Mouse (Mus musculus): ENCODE measurements around the gene Dohh. TPM values are rescaled to one million over a fixed set of nuclear protein-coding genes. Genes with fewer than 3 reads are reported as not detected.

Gene Dohh
- polyA plus RNA-seq, 1 experiment from 2014 or later: 48.3 TPM

DNA sequence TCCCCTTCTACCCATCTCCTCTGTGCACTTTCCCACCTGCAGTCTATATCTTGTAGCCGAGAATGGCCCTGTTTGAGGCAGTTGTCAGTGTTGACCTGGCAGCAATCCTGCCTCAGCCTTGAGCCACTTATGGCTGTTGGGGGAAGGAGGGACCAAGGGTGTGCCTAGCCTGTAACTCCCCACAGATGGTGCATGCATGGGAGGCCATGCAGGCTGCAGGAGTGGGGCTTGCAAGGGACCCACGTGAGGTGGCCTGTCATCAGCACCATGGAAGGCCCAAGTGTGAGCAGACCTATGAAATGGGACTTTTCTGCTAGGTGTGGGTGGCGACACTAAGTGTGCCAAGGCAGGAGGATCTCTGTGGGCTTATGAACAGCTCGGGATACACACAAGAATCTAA lies 19.2 kb upstream of the Dohh start:
- no peak overlapping the region for H3K4me2 ChIP-seq (ENCODE audit: low read depth, low read length)
- WGBS (ENCODE audit: insufficient replicate concordance): 42% methylated on average over 4 of the region's 4 CpGs

DNA sequence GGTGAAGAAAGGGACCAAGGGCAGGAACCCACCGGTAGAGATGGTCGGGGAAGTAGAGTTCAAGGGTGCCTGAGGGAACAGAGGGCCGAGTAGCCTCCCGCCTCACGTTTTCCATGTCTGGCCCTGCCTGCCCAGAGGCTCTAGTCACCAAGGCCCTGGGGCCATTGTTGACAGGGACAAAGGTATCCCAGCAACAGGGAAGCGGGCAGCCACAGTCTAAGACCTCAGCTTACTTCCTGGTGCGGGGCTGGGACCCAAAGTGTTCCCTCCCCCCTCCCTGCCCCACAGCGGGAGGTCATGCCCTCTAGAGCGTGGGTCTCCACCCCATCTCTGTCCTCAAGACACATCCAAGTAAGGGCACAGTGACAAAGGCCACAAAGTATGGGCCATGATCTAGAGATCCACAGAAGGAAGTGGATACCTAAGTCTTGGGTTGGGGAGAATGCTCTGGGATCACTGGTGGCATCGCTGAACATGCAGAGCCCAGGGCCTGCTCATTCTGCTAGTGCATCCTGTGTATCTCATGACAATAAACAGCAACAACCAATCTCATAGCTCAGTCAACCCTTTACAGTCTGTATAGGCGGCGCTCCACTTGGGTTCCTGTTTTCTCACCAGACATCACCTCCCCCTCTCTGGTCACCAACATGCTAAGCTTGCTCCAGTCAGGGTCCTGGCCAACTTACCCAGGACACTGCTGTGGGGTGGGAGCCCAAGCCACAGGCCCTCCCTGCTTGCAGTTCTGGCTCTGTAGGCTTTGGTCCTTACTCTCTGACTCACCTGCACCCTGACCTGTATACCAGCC lies 18.4 kb upstream of the Dohh start, which contains the start of gene 4930404N11Rik:
Gene 4930404N11Rik, minus strand, starts transcription at position 145 of the 805 bp plus-strand sequence.
- H3K4me2 ChIP-seq (ENCODE audit: low read depth, low read length): no peak within 1 kb of the TSS
- H3K9ac ChIP-seq (ENCODE audit: low read depth, low read length): peak within 1 kb of the TSS; percentile 15; the same call in 1 of the 2 replicates
- H3K27ac ChIP-seq (ENCODE audit: low read length): peak within 1 kb of the TSS; percentile 78
- peak; percentile 0; the same call in 1 of the 2 replicates for ATAC-seq (ENCODE audit: low read depth)
- H3K36me3 ChIP-seq (ENCODE audit: control insufficient read depth, insufficient read depth): peaks cover 59% of the 10 kb centered on the region
- peaks cover 63% of the 10 kb centered on the region for H3K4me1 ChIP-seq (ENCODE audit: control insufficient read depth, low read depth, low read length)
- no peak within 1 kb of the TSS for H3K4me3 ChIP-seq (ENCODE audit: low read depth, low read length)
- no peaks in the 10 kb centered on the region for H3K27me3 ChIP-seq (ENCODE audit: control insufficient read depth, insufficient read depth, low read depth, low read length)
- no peaks in the 10 kb centered on the region for H3K9me3 ChIP-seq (replicated peaks; ENCODE audit: control insufficient read depth, low read length)
- 29% methylated on average over 12 of the region's 12 CpGs for WGBS (ENCODE audit: insufficient replicate concordance)

More for the DNA sequence above, 19.2 kb upstream of the Dohh start:
- no peak overlapping the region for H3K4me3 ChIP-seq (ENCODE audit: low read depth, low read length)
- H3K27ac ChIP-seq (ENCODE audit: low read length): peak overlapping the region; percentile 78
- no peak for ATAC-seq (ENCODE audit: low read depth)
- H3K27me3 ChIP-seq (ENCODE audit: control insufficient read depth, insufficient read depth, low read depth, low read length): no peaks in the 10 kb centered on the region
- H3K9me3 ChIP-seq (replicated peaks; ENCODE audit: control insufficient read depth, low read length): no peaks in the 10 kb centered on the region
- peaks cover 52% of the 10 kb centered on the region for H3K36me3 ChIP-seq (ENCODE audit: control insufficient read depth, insufficient read depth)
- H3K4me1 ChIP-seq (ENCODE audit: control insufficient read depth, low read depth, low read length): peaks cover 71% of the 10 kb centered on the region
- H3K9ac ChIP-seq (ENCODE audit: low read depth, low read length): peak overlapping the region; percentile 15; the same call in 1 of the 2 replicates

DNA sequence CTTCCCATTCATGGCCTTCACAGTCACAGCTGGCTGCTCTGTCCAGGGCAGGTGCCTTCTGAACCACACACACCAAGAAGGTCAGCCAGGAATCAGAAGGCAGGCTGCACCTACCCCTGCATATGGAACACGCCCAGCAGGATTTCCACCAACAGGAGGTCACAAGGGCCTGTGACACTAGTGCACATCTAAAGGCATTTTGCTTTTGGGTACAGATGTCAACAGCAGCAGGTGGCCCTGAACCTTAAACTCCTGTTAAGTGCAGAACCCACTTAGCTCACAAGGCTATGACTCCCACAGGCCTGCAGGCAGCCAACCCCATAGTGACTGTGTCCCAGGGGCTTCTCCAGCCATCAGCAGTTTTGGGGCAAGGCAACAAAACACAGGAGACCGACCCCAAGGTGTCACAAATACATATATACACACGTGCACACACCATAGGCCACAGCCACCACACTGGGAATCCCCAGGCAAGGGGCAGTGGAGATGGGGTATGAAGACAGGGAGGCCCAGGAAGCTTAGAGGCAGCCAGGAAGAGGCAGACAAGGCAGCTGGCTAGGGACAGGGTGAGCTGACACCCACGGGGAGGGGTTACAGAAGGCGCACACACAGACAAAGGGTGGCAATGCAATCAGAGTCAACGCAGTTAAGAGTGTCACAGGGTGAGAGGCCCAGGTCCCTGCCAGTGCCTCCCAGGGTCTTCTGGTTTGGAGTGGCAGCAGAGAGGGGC lies 17.6 kb upstream of the Dohh start:
- WGBS (ENCODE audit: insufficient replicate concordance): 62% methylated on average over 6 of the region's 6 CpGs
- H3K9me3 ChIP-seq (replicated peaks; ENCODE audit: control insufficient read depth, low read length): no peaks in the 10 kb centered on the region
- H3K4me1 ChIP-seq (ENCODE audit: control insufficient read depth, low read depth, low read length): peaks cover 56% of the 10 kb centered on the region
- H3K36me3 ChIP-seq (ENCODE audit: control insufficient read depth, insufficient read depth): peaks cover 62% of the 10 kb centered on the region
- peak; percentile 1; the same call in 1 of the 2 replicates for ATAC-seq (ENCODE audit: low read depth)
- peak overlapping the region; percentile 78 for H3K27ac ChIP-seq (ENCODE audit: low read length)
- no peak overlapping the region for H3K4me3 ChIP-seq (ENCODE audit: low read depth, low read length)
- no peak overlapping the region for H3K4me2 ChIP-seq (ENCODE audit: low read depth, low read length)
- no peaks in the 10 kb centered on the region for H3K27me3 ChIP-seq (ENCODE audit: control insufficient read depth, insufficient read depth, low read depth, low read length)
- H3K9ac ChIP-seq (ENCODE audit: low read depth, low read length): no peak overlapping the region

DNA sequence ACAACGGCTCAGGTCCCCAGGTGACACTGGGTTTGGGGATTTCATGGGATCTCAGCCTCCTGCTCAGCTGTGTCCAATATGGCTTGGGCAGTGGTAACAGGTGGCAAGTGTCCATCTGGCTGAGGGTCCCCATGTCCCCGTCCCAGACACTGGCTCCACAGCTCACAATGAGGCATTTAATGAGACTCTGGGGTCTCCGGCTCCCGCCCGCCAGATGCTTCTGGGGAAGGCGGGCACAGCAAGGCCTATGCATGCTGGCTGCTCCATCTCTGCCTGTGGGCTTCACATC lies 17.1 kb upstream of the Dohh start:
- H3K27me3 ChIP-seq (ENCODE audit: control insufficient read depth, insufficient read depth, low read depth, low read length): no peaks in the 10 kb centered on the region
- 83% methylated on average over 6 of the region's 6 CpGs for WGBS (ENCODE audit: insufficient replicate concordance)
- peaks cover 51% of the 10 kb centered on the region for H3K4me1 ChIP-seq (ENCODE audit: control insufficient read depth, low read depth, low read length)
- H3K9ac ChIP-seq (ENCODE audit: low read depth, low read length): no peak overlapping the region
- ATAC-seq (ENCODE audit: low read depth): no peak
- H3K9me3 ChIP-seq (replicated peaks; ENCODE audit: control insufficient read depth, low read length): no peaks in the 10 kb centered on the region
- H3K4me2 ChIP-seq (ENCODE audit: low read depth, low read length): no peak overlapping the region
- H3K36me3 ChIP-seq (ENCODE audit: control insufficient read depth, insufficient read depth): peaks cover 67% of the 10 kb centered on the region
- no peak overlapping the region for H3K4me3 ChIP-seq (ENCODE audit: low read depth, low read length)
- no peak overlapping the region for H3K27ac ChIP-seq (ENCODE audit: low read length)

DNA sequence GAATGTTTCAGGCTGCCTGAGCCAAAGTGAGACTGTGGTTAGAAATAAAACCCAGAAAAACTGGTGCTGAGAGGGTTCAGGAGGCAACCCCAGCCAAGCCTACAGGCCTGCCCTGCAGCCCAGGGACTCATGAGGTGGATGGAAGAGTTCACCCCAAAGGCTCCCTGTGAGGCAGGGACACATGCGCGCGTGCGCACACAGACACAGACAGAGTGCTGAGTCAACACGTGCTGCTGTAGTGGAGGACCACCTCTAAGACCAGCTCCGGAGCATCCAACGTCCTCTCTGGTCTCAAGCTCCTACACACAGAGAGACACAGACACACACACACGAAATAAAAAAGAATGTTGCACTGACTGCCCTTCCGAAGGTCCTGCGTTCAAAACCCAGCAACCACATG lies 8.9 kb upstream of the Dohh start:
- H3K27me3 ChIP-seq (ENCODE audit: control insufficient read depth, insufficient read depth, low read depth, low read length): no peaks in the 10 kb centered on the region
- 88% methylated on average over 10 of the region's 10 CpGs for WGBS (ENCODE audit: insufficient replicate concordance)
- peaks cover 46% of the 10 kb centered on the region for H3K4me1 ChIP-seq (ENCODE audit: control insufficient read depth, low read depth, low read length)
- no peaks in the 10 kb centered on the region for H3K9me3 ChIP-seq (replicated peaks; ENCODE audit: control insufficient read depth, low read length)
- H3K9ac ChIP-seq (ENCODE audit: low read depth, low read length): peak overlapping the region; percentile 15
- peak overlapping the region; percentile 71 for H3K4me2 ChIP-seq (ENCODE audit: low read depth, low read length)
- peak overlapping the region; percentile 85 for H3K4me3 ChIP-seq (ENCODE audit: low read depth, low read length)
- no peak for ATAC-seq (ENCODE audit: low read depth)
- peak overlapping the region; percentile 88; the same call in 1 of the 2 replicates for H3K27ac ChIP-seq (ENCODE audit: low read length)
- H3K36me3 ChIP-seq (ENCODE audit: control insufficient read depth, insufficient read depth): peaks cover 58% of the 10 kb centered on the region

DNA sequence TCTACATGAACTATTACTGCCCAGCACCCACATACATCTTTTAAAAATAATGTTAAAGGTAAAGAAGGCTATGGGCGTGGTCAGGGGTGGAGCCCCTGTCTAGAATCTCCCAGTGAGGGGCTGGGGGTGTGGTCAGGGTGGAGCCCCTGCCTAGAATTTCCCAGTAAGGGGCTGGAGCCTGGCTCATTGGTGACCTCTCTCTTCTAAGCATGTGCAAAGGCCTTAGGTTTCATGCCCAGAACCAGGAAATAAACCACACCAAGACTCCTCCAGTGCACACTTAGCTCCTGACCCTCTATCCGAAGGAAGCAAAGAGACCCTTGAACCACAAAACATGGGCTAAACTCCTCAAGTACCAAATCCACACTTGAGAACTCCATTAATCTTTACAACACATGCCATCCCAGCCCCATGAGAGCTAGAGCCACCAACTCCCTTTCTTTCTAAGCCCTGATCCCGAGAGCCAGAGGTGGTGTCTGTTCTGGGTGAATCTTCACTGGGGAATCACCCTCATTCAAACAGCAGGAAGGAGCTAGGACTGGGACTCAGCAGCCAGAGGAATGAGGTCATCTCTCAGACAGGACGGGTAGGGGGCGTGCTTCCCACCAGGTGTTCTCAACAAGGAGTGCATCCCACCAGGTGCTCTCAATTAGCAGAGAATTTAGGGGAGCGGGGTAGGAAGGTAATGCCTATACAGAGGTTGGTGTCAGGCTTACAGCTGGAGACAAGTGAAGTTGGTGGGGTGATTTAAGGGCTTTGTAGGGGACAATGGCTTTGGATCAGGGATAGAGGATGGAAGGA lies 7.5 kb upstream of the Dohh start:
- Histone ChIP-seq H3K4me2 (ENCODE audit: low read depth, low read length) (peak overlapping the region; percentile 71), H3K27ac (ENCODE audit: low read length) (peak overlapping the region; percentile 88), H3K4me3 (ENCODE audit: low read depth, low read length) (peak overlapping the region; percentile 85), H3K9ac (ENCODE audit: low read depth, low read length) (peak overlapping the region; percentile 98), H3K4me1 (ENCODE audit: control insufficient read depth, low read depth, low read length) (peaks cover 60% of the 10 kb centered on the region), H3K36me3 (ENCODE audit: control insufficient read depth, insufficient read depth) (peaks cover 43% of the 10 kb centered on the region), H3K9me3 (replicated peaks; ENCODE audit: control insufficient read depth, low read length) (no peaks in the 10 kb centered on the region), H3K27me3 (ENCODE audit: control insufficient read depth, insufficient read depth, low read depth, low read length) (no peaks in the 10 kb centered on the region)
- ATAC-seq (ENCODE audit: low read depth): peak; percentile 12
- WGBS (ENCODE audit: insufficient replicate concordance): 34% methylated on average over 6 of the region's 6 CpGs

DNA sequence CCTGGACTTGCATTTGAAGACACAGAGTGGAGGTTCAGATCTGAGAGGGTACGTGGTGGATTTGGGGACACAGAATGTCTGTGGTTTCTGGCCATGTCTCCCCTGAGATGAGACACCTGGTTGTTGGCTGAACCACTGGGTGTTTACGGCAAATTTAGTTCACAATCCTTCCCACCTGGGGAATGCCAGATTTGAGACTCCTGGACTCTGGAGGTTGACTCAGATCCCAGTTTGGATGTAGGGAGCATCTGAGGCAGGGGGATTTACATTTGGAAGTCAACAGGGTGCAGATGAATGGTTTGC lies 6.9 kb upstream of the Dohh start:
- Histone ChIP-seq H3K36me3 (ENCODE audit: control insufficient read depth, insufficient read depth) (peaks cover 39% of the 10 kb centered on the region), H3K9me3 (replicated peaks; ENCODE audit: control insufficient read depth, low read length) (no peaks in the 10 kb centered on the region), H3K9ac (ENCODE audit: low read depth, low read length) (peak overlapping the region; percentile 98), H3K27ac (ENCODE audit: low read length) (peak overlapping the region; percentile 88), H3K4me2 (ENCODE audit: low read depth, low read length) (peak overlapping the region; percentile 71), H3K27me3 (ENCODE audit: control insufficient read depth, insufficient read depth, low read depth, low read length) (no peaks in the 10 kb centered on the region), H3K4me1 (ENCODE audit: control insufficient read depth, low read depth, low read length) (peaks cover 63% of the 10 kb centered on the region), H3K4me3 (ENCODE audit: low read depth, low read length) (peak overlapping the region; percentile 85)
- no peak for ATAC-seq (ENCODE audit: low read depth)
- WGBS (ENCODE audit: insufficient replicate concordance): 44% methylated on average over 2 of the region's 2 CpGs

DNA sequence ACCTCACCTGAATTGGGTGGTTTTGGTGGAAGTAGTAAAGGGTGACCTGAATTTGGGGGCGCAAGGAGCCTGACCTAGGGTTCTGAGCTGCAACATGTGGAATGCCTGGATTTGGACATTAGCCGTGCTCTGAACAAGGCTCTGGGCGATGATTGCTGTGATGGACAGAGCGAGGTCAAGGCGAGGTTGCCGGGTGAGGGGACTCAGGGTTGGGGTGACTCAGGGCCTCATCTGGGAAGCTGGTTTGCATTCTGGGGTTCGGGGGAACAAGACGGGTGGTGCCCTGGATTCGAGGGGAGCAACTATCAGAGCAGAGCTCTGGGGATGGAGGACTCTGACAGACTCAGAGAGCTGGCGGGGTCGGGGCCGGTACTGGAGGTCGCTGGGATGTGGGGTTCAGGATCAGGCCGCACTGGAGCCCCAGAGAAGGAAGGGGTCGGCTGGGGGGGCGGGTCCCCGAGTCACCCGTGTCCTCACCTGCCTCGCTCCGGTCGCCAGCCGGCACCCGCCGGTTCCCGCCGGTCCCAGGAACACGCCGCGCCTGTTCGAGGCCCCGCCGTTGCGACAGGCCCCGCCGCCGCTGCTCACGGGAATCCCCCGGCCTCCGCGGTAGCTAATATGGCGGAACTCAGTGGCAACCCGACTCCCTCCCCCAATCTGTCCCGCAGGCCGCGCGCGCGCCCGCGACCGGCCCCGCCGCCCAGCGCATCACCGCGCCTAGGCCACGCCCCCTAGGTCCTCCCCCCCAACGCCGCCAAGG lies 6.3 kb upstream of the Dohh start, which contains the start of gene Fzr1:
Gene Fzr1, minus strand, starts transcription at position 724 of the 760 bp plus-strand sequence.
- peak within 1 kb of the TSS; percentile 83 for H3K4me2 ChIP-seq (ENCODE audit: low read depth, low read length)
- H3K4me1 ChIP-seq (ENCODE audit: control insufficient read depth, low read depth, low read length): peaks cover 66% of the 10 kb centered on the region
- H3K27me3 ChIP-seq (ENCODE audit: control insufficient read depth, insufficient read depth, low read depth, low read length): no peaks in the 10 kb centered on the region
- H3K4me3 ChIP-seq (ENCODE audit: low read depth, low read length): peak within 1 kb of the TSS; percentile 85
- H3K27ac ChIP-seq (ENCODE audit: low read length): peak within 1 kb of the TSS; percentile 100
- peaks cover 33% of the 10 kb centered on the region for H3K36me3 ChIP-seq (ENCODE audit: control insufficient read depth, insufficient read depth)
- no peaks in the 10 kb centered on the region for H3K9me3 ChIP-seq (replicated peaks; ENCODE audit: control insufficient read depth, low read length)
- under 1% methylated on average over 42 of the region's 59 CpGs for WGBS (ENCODE audit: insufficient replicate concordance)
- H3K9ac ChIP-seq (ENCODE audit: low read depth, low read length): peak within 1 kb of the TSS; percentile 98
- no peak for ATAC-seq (ENCODE audit: low read depth)

Measured in liver, embryonic 16.5 days (tissue).